Mouse (Mus musculus): ENCODE data around the gene Tbc1d1. TPM values are rescaled to one million over a fixed set of nuclear protein-coding genes. Genes with fewer than 3 reads are reported as not detected.
"Not testable (repeated sequence)": the region's sequence is repeated elsewhere in the genome, so short reads cannot be mapped to it uniquely, and the experiment has no call there.

Tbc1d1 gene
- polyA plus RNA-seq, 1 experiment from 2014 or later = 32.3 TPM

DNA sequence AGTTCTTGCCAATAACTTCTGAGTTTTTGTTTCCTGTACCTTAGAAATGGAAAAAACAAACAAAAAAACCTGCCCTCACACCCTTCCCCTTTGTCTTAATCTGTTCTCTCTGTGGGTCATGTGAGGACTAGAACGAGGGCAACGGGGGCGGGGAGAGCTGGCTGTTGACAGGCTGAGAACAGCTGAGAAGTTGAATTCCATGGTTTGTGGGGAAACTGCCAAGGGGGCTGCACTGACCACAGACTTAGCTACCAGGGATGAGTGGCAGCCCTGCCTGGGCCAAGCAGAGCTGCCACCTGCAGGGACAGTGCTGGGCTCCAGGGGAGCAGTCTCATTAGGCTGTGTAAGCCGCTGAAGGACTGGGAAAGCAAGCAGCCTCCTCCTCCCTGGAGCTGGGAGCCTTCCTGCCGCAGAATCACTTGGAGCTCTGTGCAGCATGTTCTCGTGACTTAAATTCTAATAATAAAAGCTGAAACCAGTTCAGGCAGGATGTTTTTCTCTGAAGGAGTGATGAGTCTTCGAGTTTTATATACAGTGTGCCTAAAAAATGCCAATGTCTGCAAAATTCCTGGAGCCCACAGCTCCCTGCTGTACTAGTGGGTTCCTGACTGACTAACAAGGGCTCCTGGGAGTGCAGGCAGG is 180.8 kb downstream of the Tbc1d1 start:
- no peaks in the 10 kb centered on the region for H3K4me1 ChIP-seq (ENCODE audit: control insufficient read depth, insufficient read depth, low read length)
- no peak overlapping the region for H3K9ac ChIP-seq (ENCODE audit: low read depth, low read length)
- H3K4me2 ChIP-seq (ENCODE audit: low read depth, low read length) = no peak overlapping the region
- ATAC-seq = peak; percentile 53
- H3K9me3 ChIP-seq (ENCODE audit: control insufficient read depth, low read length) = no peaks in the 10 kb centered on the region
- H3K36me3 ChIP-seq (ENCODE audit: control insufficient read depth, insufficient read depth, low read length) = peaks cover 8% of the 10 kb centered on the region; the same call in 1 of the 2 replicates
- no peak overlapping the region for H3K27ac ChIP-seq (ENCODE audit: low read length)
- 42% methylated on average over 7 of the region's 7 CpGs for WGBS
- no peaks in the 10 kb centered on the region for H3K27me3 ChIP-seq (replicated peaks; ENCODE audit: control insufficient read depth, insufficient read depth, low read length)
- H3K4me3 ChIP-seq (ENCODE audit: low read length) = no peak overlapping the region

GRCm38 (mm10) chr5:64338795-64339194 is 182.7 kb downstream of the Tbc1d1 start:
- not testable (repeated sequence) for H3K9me3 ChIP-seq (ENCODE audit: control insufficient read depth, low read length); H3K4me3 ChIP-seq (ENCODE audit: low read length); H3K4me2 ChIP-seq (ENCODE audit: low read depth, low read length); H3K9ac ChIP-seq (ENCODE audit: low read depth, low read length); H3K36me3 ChIP-seq (ENCODE audit: control insufficient read depth, insufficient read depth, low read length); ATAC-seq; H3K27ac ChIP-seq (ENCODE audit: low read length); H3K27me3 ChIP-seq (replicated peaks; ENCODE audit: control insufficient read depth, insufficient read depth, low read length)
- peaks cover 11% of the 10 kb centered on the region for H3K4me1 ChIP-seq (ENCODE audit: control insufficient read depth, insufficient read depth, low read length)
- 66% methylated on average over 6 of the region's 6 CpGs for WGBS

- no peak overlapping the region for H3K9ac ChIP-seq (ENCODE audit: low read depth, low read length)
- 0 out of 2 replicates have a peak, but pooled peaks cover under 1% of the 10 kb centered on the region for H3K36me3 ChIP-seq (ENCODE audit: control insufficient read depth, insufficient read depth, low read length)
- H3K4me3 ChIP-seq (ENCODE audit: low read length) = no peak overlapping the region
- H3K27me3 ChIP-seq (replicated peaks; ENCODE audit: control insufficient read depth, insufficient read depth, low read length) = no peaks in the 10 kb centered on the region
- no peak overlapping the region for H3K4me2 ChIP-seq (ENCODE audit: low read depth, low read length)
- H3K4me1 ChIP-seq (ENCODE audit: control insufficient read depth, insufficient read depth, low read length) = peaks cover 21% of the 10 kb centered on the region
- 87% methylated on average over 3 of the region's 3 CpGs for whole genome bisulfite sequencing
- no peak overlapping the region for H3K27ac ChIP-seq (ENCODE audit: low read length)
- H3K9me3 ChIP-seq (ENCODE audit: control insufficient read depth, low read length) = no peaks in the 10 kb centered on the region
- ATAC-seq = no peak
Observed at GRCm38 (mm10) chr5:64340366-64340765, 184.3 kb downstream of the Tbc1d1 start.

- H3K9me3 ChIP-seq (ENCODE audit: control insufficient read depth, low read length) = no peaks in the 10 kb centered on the region
- H3K4me1 ChIP-seq (ENCODE audit: control insufficient read depth, insufficient read depth, low read length) = peaks cover 29% of the 10 kb centered on the region
- no peak overlapping the region for H3K4me3 ChIP-seq (ENCODE audit: low read length)
- no peaks in the 10 kb centered on the region for H3K27me3 ChIP-seq (replicated peaks; ENCODE audit: control insufficient read depth, insufficient read depth, low read length)
- 85% methylated on average over 3 of the region's 3 CpGs for WGBS
- H3K4me2 ChIP-seq (ENCODE audit: low read depth, low read length) = no peak overlapping the region
- H3K36me3 ChIP-seq (ENCODE audit: control insufficient read depth, insufficient read depth, low read length) = no peaks in the 10 kb centered on the region
- no peak for ATAC-seq
- no peak overlapping the region for H3K9ac ChIP-seq (ENCODE audit: low read depth, low read length)
- no peak overlapping the region; the same call in 1 of the 2 replicates for H3K27ac ChIP-seq (ENCODE audit: low read length)
Observed at GRCm38 (mm10) chr5:64341671-64342070, 185.6 kb downstream of the Tbc1d1 start.

DNA sequence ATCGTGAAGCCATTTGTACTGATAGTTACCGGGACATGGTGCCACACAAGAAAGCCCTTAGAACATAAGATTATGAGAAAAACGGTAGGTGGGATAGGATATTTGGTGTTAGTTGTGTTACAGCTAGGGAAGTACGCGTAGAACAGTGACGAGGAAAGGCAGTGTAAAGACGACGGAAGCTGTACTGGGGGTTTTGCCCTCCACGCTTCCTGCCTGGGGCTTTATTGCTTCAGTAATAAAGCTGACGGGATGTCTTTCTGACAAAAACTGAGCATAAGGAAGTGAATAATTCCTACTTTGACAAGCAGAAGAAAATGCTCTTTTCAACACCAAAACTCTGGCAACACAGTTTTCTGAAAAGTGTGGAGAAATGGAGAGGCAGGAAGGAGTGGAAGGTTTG is 186.0 kb downstream of the Tbc1d1 start:
- Histone ChIP-seq H3K9ac (ENCODE audit: low read depth, low read length) (no peak overlapping the region), H3K4me1 (ENCODE audit: control insufficient read depth, insufficient read depth, low read length) (peaks cover 29% of the 10 kb centered on the region), H3K4me2 (ENCODE audit: low read depth, low read length) (no peak overlapping the region), H3K4me3 (ENCODE audit: low read length) (no peak overlapping the region), H3K27ac (ENCODE audit: low read length) (peak overlapping the region; percentile 5; the same call in 1 of the 2 replicates), H3K27me3 (replicated peaks; ENCODE audit: control insufficient read depth, insufficient read depth, low read length) (no peaks in the 10 kb centered on the region), H3K9me3 (ENCODE audit: control insufficient read depth, low read length) (no peaks in the 10 kb centered on the region), H3K36me3 (ENCODE audit: control insufficient read depth, insufficient read depth, low read length) (no peaks in the 10 kb centered on the region)
- no peak for ATAC-seq
- WGBS = 65% methylated on average over 10 of the region's 10 CpGs

GRCm38 (mm10) chr5:64343972-64344700 is 188.0 kb downstream of the Tbc1d1 start:
- H3K27ac ChIP-seq (ENCODE audit: low read length) = peak overlapping the region; percentile 79
- H3K9ac ChIP-seq (ENCODE audit: low read depth, low read length) = peak overlapping the region; percentile 23; the same call in 1 of the 2 replicates
- H3K4me2 ChIP-seq (ENCODE audit: low read depth, low read length) = no peak overlapping the region
- peaks cover 29% of the 10 kb centered on the region for H3K4me1 ChIP-seq (ENCODE audit: control insufficient read depth, insufficient read depth, low read length)
- peak; percentile 63 for ATAC-seq
- H3K4me3 ChIP-seq (ENCODE audit: low read length) = no peak overlapping the region
- H3K36me3 ChIP-seq (ENCODE audit: control insufficient read depth, insufficient read depth, low read length) = no peaks in the 10 kb centered on the region
- WGBS = 36% methylated on average over 5 of the region's 5 CpGs
- H3K27me3 ChIP-seq (replicated peaks; ENCODE audit: control insufficient read depth, insufficient read depth, low read length) = no peaks in the 10 kb centered on the region
- no peaks in the 10 kb centered on the region for H3K9me3 ChIP-seq (ENCODE audit: control insufficient read depth, low read length)

GRCm38 (mm10) chr5:64345181-64345735 is 189.2 kb downstream of the Tbc1d1 start:
- H3K4me1 ChIP-seq (ENCODE audit: control insufficient read depth, insufficient read depth, low read length) = peaks cover 29% of the 10 kb centered on the region
- 0 out of 2 replicates have a peak overlapping the region, but pooled peaks have one; percentile 15 for H3K9ac ChIP-seq (ENCODE audit: low read depth, low read length)
- peak overlapping the region; percentile 79 for H3K27ac ChIP-seq (ENCODE audit: low read length)
- 47% methylated on average over 16 of the region's 16 CpGs for WGBS
- H3K4me2 ChIP-seq (ENCODE audit: low read depth, low read length) = peak overlapping the region; percentile 30
- peak; percentile 95 for ATAC-seq
- H3K27me3 ChIP-seq (replicated peaks; ENCODE audit: control insufficient read depth, insufficient read depth, low read length) = no peaks in the 10 kb centered on the region
- no peaks in the 10 kb centered on the region for H3K9me3 ChIP-seq (ENCODE audit: control insufficient read depth, low read length)
- no peak overlapping the region for H3K4me3 ChIP-seq (ENCODE audit: low read length)
- no peaks in the 10 kb centered on the region for H3K36me3 ChIP-seq (ENCODE audit: control insufficient read depth, insufficient read depth, low read length)

DNA sequence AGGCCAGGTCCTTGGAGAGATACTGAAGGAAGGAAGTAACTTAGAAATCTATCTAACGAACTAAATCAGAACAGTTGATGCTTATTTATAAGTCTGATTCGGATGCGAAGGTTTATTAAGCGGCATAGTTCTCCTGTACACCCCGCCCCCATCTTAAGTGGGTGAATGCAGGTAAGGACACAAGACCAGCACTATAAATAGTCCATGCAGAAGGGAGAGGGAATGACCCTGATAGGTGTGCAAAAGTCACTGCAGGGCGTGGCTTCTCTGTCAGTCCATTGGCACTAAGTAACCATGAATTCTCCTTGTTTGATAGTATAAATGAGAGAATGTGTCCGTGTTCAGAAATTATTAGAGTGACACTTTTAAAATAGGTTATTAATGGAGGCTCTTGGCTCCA is 189.7 kb downstream of the Tbc1d1 start:
- H3K4me1 ChIP-seq (ENCODE audit: control insufficient read depth, insufficient read depth, low read length) = peaks cover 29% of the 10 kb centered on the region
- H3K9ac ChIP-seq (ENCODE audit: low read depth, low read length) = 0 out of 2 replicates have a peak overlapping the region, but pooled peaks have one; percentile 15
- peak; percentile 72 for ATAC-seq
- H3K36me3 ChIP-seq (ENCODE audit: control insufficient read depth, insufficient read depth, low read length) = no peaks in the 10 kb centered on the region
- WGBS = 54% methylated on average over 7 of the region's 7 CpGs
- H3K9me3 ChIP-seq (ENCODE audit: control insufficient read depth, low read length) = no peaks in the 10 kb centered on the region
- no peak overlapping the region for H3K4me3 ChIP-seq (ENCODE audit: low read length)
- peak overlapping the region; percentile 30 for H3K4me2 ChIP-seq (ENCODE audit: low read depth, low read length)
- no peaks in the 10 kb centered on the region for H3K27me3 ChIP-seq (replicated peaks; ENCODE audit: control insufficient read depth, insufficient read depth, low read length)
- H3K27ac ChIP-seq (ENCODE audit: low read length) = peak overlapping the region; percentile 79

- 72% methylated on average over 6 of the region's 6 CpGs for WGBS
- ATAC-seq = no peak
- peaks cover 29% of the 10 kb centered on the region for H3K4me1 ChIP-seq (ENCODE audit: control insufficient read depth, insufficient read depth, low read length)
Observed at GRCm38 (mm10) chr5:64346343-64346885, 190.3 kb downstream of the Tbc1d1 start.

More at GRCm38 (mm10) chr5:64346343-64346885, 190.3 kb downstream of the Tbc1d1 start:
- no peaks in the 10 kb centered on the region for H3K9me3 ChIP-seq (ENCODE audit: control insufficient read depth, low read length)
- H3K36me3 ChIP-seq (ENCODE audit: control insufficient read depth, insufficient read depth, low read length) = no peaks in the 10 kb centered on the region
- H3K27me3 ChIP-seq (replicated peaks; ENCODE audit: control insufficient read depth, insufficient read depth, low read length) = no peaks in the 10 kb centered on the region
- H3K4me2 ChIP-seq (ENCODE audit: low read depth, low read length) = no peak overlapping the region
- H3K4me3 ChIP-seq (ENCODE audit: low read length) = no peak overlapping the region
- H3K27ac ChIP-seq (ENCODE audit: low read length) = peak overlapping the region; percentile 79
- peak overlapping the region; percentile 11; the same call in 1 of the 2 replicates for H3K9ac ChIP-seq (ENCODE audit: low read depth, low read length)

Data from intestine, embryonic 16.5 days (tissue).